Mouse (Mus musculus) C2C12 (cell line): ENCODE data around the gene Ern1.

Experiments
- CTCF ChIP-seq: IDR thresholded peaks from one replicate; pipeline ENCODE4 v1.5.1; 2011; ENCODE audit not compliant: control insufficient read depth, insufficient read depth, insufficient read length
- MAX ChIP-seq: IDR thresholded peaks from one replicate; pipeline ENCODE4 v1.6.1; 2011; ENCODE audit warnings: mild to moderate bottlenecking, control low read depth
- MYOG ChIP-seq: IDR thresholded peaks from one replicate; pipeline ENCODE4 v1.6.1; 2011; ENCODE audit not compliant: control insufficient read depth, insufficient read length; ENCODE audit errors: extremely low read depth

GRCm38 (mm10) chr11:106529786-106530185 is 42.1 kb upstream of the Ern1 start:
- no peak for TF ChIP-seq MAX
- TF ChIP-seq MYOG = no peak
- TF ChIP-seq CTCF = no peak
